Mouse (Mus musculus): ENCODE measurements around the gene Rpl5. TPM values are rescaled to one million over a fixed set of nuclear protein-coding genes. Genes with fewer than 3 reads are reported as not detected.

Gene Rpl5
- total RNA-seq, 2 experiments from 2014 or later, result 307 to 494 TPM

- 0 out of 2 replicates have a peak, but pooled peaks have one; percentile 67 for ATAC-seq (replicated peaks; ENCODE audit: low FRiP score, low TSS enrichment, poor library complexity, severe bottlenecking)
These were observed 8.8 kb upstream of the Rpl5 start for GRCm38 (mm10) chr5:107891515-107891914.

GRCm38 (mm10) chr5:107894676-107895075 lies 5.6 kb upstream of the Rpl5 start:
- ATAC-seq (replicated peaks; ENCODE audit: low FRiP score, low TSS enrichment, poor library complexity, severe bottlenecking), result no peak

GRCm38 (mm10) chr5:107896265-107896664 lies 4.0 kb upstream of the Rpl5 start:
- no peak for ATAC-seq (replicated peaks; ENCODE audit: low FRiP score, low TSS enrichment, poor library complexity, severe bottlenecking)

GRCm38 (mm10) chr5:107901014-107901615 lies 813 bp downstream of the Rpl5 start:
- ATAC-seq (replicated peaks; ENCODE audit: low FRiP score, low TSS enrichment, poor library complexity, severe bottlenecking), result peak; percentile 40

- ATAC-seq (replicated peaks; ENCODE audit: low FRiP score, low TSS enrichment, poor library complexity, severe bottlenecking), result no peak
These were observed 4.0 kb downstream of the Rpl5 start for GRCm38 (mm10) chr5:107904325-107904724.

GRCm38 (mm10) chr5:107908514-107909110 lies 8.3 kb downstream of the Rpl5 start:
- ATAC-seq (replicated peaks; ENCODE audit: low FRiP score, low TSS enrichment, poor library complexity, severe bottlenecking), result no peak

- ATAC-seq (replicated peaks; ENCODE audit: low FRiP score, low TSS enrichment, poor library complexity, severe bottlenecking), result no peak
These were observed 9.4 kb downstream of the Rpl5 start for GRCm38 (mm10) chr5:107909668-107910067.

- ATAC-seq (replicated peaks; ENCODE audit: low FRiP score, low TSS enrichment, poor library complexity, severe bottlenecking), result no peak; the same call in 1 of the 2 replicates
These were observed 9.8 kb downstream of the Rpl5 start for GRCm38 (mm10) chr5:107910084-107910616.

GRCm38 (mm10) chr5:107911012-107911411 lies 10.7 kb downstream of the Rpl5 start:
- ATAC-seq (replicated peaks; ENCODE audit: low FRiP score, low TSS enrichment, poor library complexity, severe bottlenecking), result no peak

- ATAC-seq (replicated peaks; ENCODE audit: low FRiP score, low TSS enrichment, poor library complexity, severe bottlenecking), result no peak
These were observed 15.0 kb downstream of the Rpl5 start for GRCm38 (mm10) chr5:107915280-107915679.

- peak; percentile 74 for ATAC-seq (replicated peaks; ENCODE audit: low FRiP score, low TSS enrichment, poor library complexity, severe bottlenecking)
These were observed 21.3 kb downstream of the Rpl5 start for GRCm38 (mm10) chr5:107921400-107922252.

- no peak for ATAC-seq (replicated peaks; ENCODE audit: low FRiP score, low TSS enrichment, poor library complexity, severe bottlenecking)
These were observed 22.5 kb downstream of the Rpl5 start for GRCm38 (mm10) chr5:107922836-107923235.

GRCm38 (mm10) chr5:107924564-107924963 lies 24.3 kb downstream of the Rpl5 start:
- no peak for ATAC-seq (replicated peaks; ENCODE audit: low FRiP score, low TSS enrichment, poor library complexity, severe bottlenecking)

GRCm38 (mm10) chr5:107926550-107927249 lies 26.4 kb downstream of the Rpl5 start:
- ATAC-seq (replicated peaks; ENCODE audit: low FRiP score, low TSS enrichment, poor library complexity, severe bottlenecking), result peak; percentile 47

GRCm38 (mm10) chr5:107932556-107932955 lies 32.3 kb downstream of the Rpl5 start:
- ATAC-seq (replicated peaks; ENCODE audit: low FRiP score, low TSS enrichment, poor library complexity, severe bottlenecking), result no peak

- ATAC-seq (replicated peaks; ENCODE audit: low FRiP score, low TSS enrichment, poor library complexity, severe bottlenecking), result 0 out of 2 replicates have a peak, but pooled peaks have one; percentile 26
These were observed 33.1 kb downstream of the Rpl5 start for GRCm38 (mm10) chr5:107933202-107933974.

GRCm38 (mm10) chr5:107934770-107935543 lies 34.7 kb downstream of the Rpl5 start:
- ATAC-seq (replicated peaks; ENCODE audit: low FRiP score, low TSS enrichment, poor library complexity, severe bottlenecking), result peak; percentile 73

Data from megakaryocyte-erythroid progenitor cell, adult 5-6 weeks (primary cell).